Mouse (Mus musculus) forebrain, embryonic 11.5 days (tissue): Measurements from ENCODE around the gene Khnyn. TPM values are rescaled to one million over a fixed set of nuclear protein-coding genes. Genes with fewer than 3 reads are reported as not detected.

Experiments
- ATAC-seq: fragments of 200-750 bp; cut with Nextera tagmentation; replicated peaks from 2 replicates; pipeline ENCODE4 v1.8.0; 2017; ENCODE audit warnings: moderate TSS enrichment; ENCODE audit not compliant: low FRiP score
- DNase-seq: peaks from one replicate; pipeline ENCODE4 v3.0.0-alpha.2; 2017; ENCODE audit warnings: low spot score
- H3K27ac ChIP-seq: fragments of 300-500 bp; sonication (generic); 2 replicates; pipeline ENCODE4 v1.5.1; 2014; ENCODE audit warnings: low read depth, low read length
- H3K27me3 ChIP-seq: fragments of 300-500 bp; sonication (generic); 2 replicates; pipeline ENCODE4 v1.6.1; 2014; ENCODE audit warnings: mild to moderate bottlenecking, low read length, mixed read lengths; ENCODE audit not compliant: control insufficient read depth, insufficient read depth
- H3K36me3 ChIP-seq: fragments of 300-500 bp; sonication (generic); 2 replicates; pipeline ENCODE4 v1.6.1; 2014; ENCODE audit warnings: mild to moderate bottlenecking, low read length, moderate library complexity, mixed read lengths; ENCODE audit not compliant: control insufficient read depth, insufficient read depth
- H3K4me1 ChIP-seq: fragments of 300-500 bp; sonication (generic); replicated peaks from 2 replicates; pipeline ENCODE4 v1.6.1; 2014; ENCODE audit warnings: low read length, mixed read lengths; ENCODE audit not compliant: control insufficient read depth, insufficient read depth
- H3K4me2 ChIP-seq: fragments of 300-500 bp; sonication (generic); 2 replicates; pipeline ENCODE4 v1.6.1; 2014; ENCODE audit warnings: low read depth, mild to moderate bottlenecking, low read length, moderate library complexity, mixed read lengths; ENCODE audit not compliant: severe bottlenecking
- H3K4me3 ChIP-seq: fragments of 300-500 bp; sonication (generic); 2 replicates; pipeline ENCODE4 v1.5.1; 2014; ENCODE audit warnings: low read depth, low read length
- H3K9ac ChIP-seq: fragments of 300-500 bp; sonication (generic); 2 replicates; pipeline ENCODE4 v1.6.1; 2014; ENCODE audit warnings: low read length
- H3K9me3 ChIP-seq: fragments of 300-500 bp; sonication (generic); 2 replicates; pipeline ENCODE4 v1.6.1; 2016; ENCODE audit warnings: low read length, mixed read lengths; ENCODE audit not compliant: control insufficient read depth
- WGBS: fragments of 180-500 bp; shearing (Covaris S2); extraction: QIAGEN DNeasy Blood & Tissue Kit; methylation state at CpG from one replicate; pipeline ENCODE4 v1.1.7; 2014; 5-methylcytosine and 5-hydroxymethylcytosine counted together
- polyA plus RNA-seq: library from polyadenylated mRNA; unstranded; fragments of >200 nt; fragmentation: Nextera tagmentation; extraction: Ambion mirVana; gene quantifications from 2 replicates; pipeline ENCODE4 v1.2.1, GENCODE M21; 2014

Khnyn gene
- polyA plus RNA-seq, 1 experiment from 2014 or later: 14.9 TPM

DNA sequence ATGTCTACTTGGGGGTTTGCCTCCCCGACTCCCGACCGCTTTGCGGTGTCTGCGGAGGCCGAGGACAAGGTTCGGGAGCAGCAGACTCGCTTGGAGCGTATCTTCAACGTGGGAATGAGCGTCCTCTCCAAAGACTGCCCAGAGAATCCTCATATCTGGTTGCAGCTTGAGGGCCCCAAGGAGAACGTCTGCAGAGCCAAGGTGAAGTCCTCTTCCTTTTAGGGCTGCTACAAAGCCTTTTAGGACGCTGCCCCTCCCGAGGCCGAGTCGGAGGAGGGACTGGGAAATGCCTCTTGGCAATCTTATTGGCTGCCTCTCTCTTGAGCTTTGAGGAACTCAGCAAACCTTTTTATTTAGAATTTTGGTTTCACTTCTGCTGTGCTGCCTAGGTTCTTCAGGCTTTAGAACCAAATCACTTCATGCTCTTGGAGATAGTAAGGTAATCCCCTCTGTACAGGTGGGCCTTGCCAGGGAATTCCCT, 1.1 kb downstream of the Khnyn start:
- no peak overlapping the region for H3K27ac ChIP-seq
- WGBS: 12% methylated on average over 16 of the region's 16 CpGs

DNA sequence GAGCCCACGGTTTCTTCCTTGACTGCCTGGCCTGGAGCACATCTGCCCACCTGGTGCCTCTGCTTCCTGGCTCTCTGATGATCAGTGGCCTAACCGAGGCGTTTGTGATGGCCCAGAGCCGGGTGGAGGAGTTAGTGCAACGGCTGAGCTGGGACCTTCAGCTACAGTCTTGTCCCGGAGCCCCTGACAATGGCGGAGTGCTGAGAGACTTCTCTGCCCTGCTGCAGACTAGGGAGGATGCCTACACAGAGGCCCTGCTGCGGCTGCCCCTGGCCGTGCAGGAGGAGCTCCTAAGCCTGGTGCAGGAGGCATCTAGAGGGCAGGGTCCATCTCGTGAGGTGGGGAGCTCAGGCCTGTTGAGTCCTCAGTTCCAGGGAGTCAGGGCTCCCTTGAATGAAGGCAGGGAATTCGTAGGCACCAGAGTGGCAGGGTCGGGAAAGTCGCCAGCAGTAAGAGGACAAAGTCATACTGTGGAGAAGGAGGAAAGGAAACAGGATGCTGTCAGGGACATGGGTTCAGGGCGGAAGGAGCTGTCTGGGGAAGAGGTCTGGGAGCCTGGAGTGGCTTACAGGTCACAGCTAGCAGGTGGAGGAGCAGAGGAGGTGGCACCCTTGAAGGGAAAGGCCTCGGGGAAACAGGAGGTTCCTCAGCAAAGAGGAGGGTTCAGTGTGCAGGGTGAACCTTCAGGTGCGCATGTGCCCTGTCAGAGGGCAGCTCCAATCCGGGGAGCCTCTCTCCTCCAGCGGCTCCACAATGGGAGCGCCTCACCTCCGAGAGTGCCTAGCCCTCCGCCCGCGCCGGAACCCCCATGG, 2.0 kb downstream of the Khnyn start:
- no peaks in the 10 kb centered on the region for H3K9me3 ChIP-seq
- no peaks in the 10 kb centered on the region for H3K27me3 ChIP-seq
- ATAC-seq: no peak
- peaks cover 3% of the 10 kb centered on the region; the same call in 1 of the 2 replicates for H3K4me1 ChIP-seq
- 86% methylated on average over 24 of the region's 24 CpGs for WGBS
- DNase-seq: no peak
- H3K36me3 ChIP-seq: peaks cover 10% of the 10 kb centered on the region; the same call in 1 of the 2 replicates
- H3K27ac ChIP-seq: no peak overlapping the region
- no peak overlapping the region for H3K4me2 ChIP-seq
- no peak overlapping the region for H3K9ac ChIP-seq
- no peak overlapping the region for H3K4me3 ChIP-seq

More for the DNA sequence above, 1.1 kb downstream of the Khnyn start:
- H3K9me3 ChIP-seq: no peaks in the 10 kb centered on the region
- no peaks in the 10 kb centered on the region for H3K27me3 ChIP-seq
- peak overlapping the region; percentile 87 for H3K9ac ChIP-seq
- H3K4me1 ChIP-seq: peaks cover 3% of the 10 kb centered on the region; the same call in 1 of the 2 replicates
- peak overlapping the region; percentile 66 for H3K4me2 ChIP-seq
- H3K36me3 ChIP-seq: peaks cover 10% of the 10 kb centered on the region; the same call in 1 of the 2 replicates
- peak overlapping the region; percentile 81 for H3K4me3 ChIP-seq
- no peak for ATAC-seq
- no peak for DNase-seq

DNA sequence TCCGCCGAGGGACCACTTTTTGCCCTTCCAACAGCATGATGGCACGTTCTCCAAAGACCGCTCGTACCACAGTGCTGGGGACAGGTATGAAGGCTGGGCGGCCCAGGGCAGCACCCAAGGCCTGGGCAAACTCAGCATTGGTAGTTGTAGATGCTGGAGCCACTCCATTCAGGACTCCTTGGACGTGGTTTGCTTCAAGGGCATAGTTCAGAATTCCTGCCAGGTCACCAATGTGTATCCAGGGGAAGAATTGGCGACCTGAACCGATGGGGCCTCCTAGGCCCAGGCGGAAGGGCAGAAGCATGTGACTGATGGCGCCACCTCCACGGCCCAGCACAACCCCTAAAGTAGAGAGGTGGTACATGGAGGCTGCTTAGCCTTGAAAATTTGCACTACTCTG, 12.9 kb downstream of the Khnyn start:
- no peaks in the 10 kb centered on the region for H3K27me3 ChIP-seq
- H3K27ac ChIP-seq: no peak overlapping the region
- no peaks in the 10 kb centered on the region for H3K9me3 ChIP-seq
- no peak overlapping the region for H3K4me3 ChIP-seq
- no peak overlapping the region for H3K9ac ChIP-seq
- no peak overlapping the region for H3K4me2 ChIP-seq
- ATAC-seq: no peak
- WGBS: 90% methylated on average over 12 of the region's 12 CpGs
- no peak for DNase-seq
- peaks cover 9% of the 10 kb centered on the region; the same call in 1 of the 2 replicates for H3K4me1 ChIP-seq
- peaks cover 3% of the 10 kb centered on the region; the same call in 1 of the 2 replicates for H3K36me3 ChIP-seq

DNA sequence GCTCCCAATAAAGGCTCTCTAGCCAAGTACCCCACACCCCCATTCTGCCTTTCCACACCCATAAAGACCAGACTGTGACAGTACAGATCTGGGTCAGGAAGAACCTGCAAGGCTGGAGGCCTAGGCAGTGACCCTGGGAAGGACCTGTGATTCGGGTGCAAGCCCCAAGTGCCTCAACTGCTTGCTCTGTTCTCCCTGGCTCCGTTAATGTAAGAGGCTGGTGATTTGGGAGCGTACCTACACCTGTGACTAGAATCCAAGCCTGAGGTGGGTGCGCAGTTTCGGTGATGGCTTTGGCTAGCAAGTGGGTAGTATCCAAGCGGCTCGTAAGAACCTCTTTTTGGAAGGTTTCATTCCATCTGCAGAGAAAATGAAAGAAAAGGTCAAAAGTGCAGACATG, 14.2 kb downstream of the Khnyn start:
- Histone ChIP-seq H3K27ac (no peak overlapping the region), H3K36me3 (peaks cover 3% of the 10 kb centered on the region; the same call in 1 of the 2 replicates), H3K9me3 (no peaks in the 10 kb centered on the region), H3K9ac (no peak overlapping the region), H3K27me3 (no peaks in the 10 kb centered on the region), H3K4me1 (peaks cover 9% of the 10 kb centered on the region; the same call in 1 of the 2 replicates), H3K4me2 (no peak overlapping the region), H3K4me3 (no peak overlapping the region)
- ATAC-seq: no peak
- DNase-seq: no peak
- 90% methylated on average over 7 of the region's 7 CpGs for WGBS

DNA sequence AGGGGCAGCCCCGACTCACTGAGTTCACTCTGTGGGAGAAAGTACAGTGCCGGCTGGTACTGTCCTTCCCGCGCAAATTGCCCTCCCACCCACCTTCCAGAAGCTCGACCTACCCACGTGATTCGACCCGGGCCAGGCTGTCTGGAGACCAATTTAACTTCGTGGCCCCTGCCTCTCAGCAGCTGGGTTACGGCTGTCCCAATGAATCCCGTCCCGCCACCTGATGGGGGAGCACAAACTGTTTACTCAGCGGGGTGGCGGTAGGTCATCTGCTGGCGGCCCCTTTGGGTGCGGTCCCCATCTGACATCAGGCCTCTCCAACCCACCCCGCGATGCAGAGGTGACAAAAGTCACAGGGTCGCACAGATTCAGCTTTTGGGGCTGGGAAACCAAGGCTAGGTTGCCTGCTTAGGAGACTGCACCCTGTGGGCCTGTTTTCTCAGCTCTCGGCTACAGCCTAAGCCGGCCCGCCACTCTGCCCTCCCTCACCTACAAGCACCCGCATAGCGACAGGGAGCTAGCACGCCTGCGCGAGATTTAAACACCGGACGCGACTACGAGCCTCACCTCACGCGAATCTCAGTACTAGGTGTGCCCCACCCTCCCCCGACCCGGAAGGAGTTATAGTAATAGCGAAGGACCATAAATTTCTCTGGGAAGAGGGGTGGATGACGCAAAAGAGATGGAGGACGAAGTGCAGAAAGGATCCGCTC, 15.1 kb downstream of the Khnyn start, which contains the start of gene Sdr39u1:
Sdr39u1 (minus strand) TSS at position 593 of the 713 bp plus-strand sequence.
- Histone ChIP-seq H3K4me1 (peaks cover 9% of the 10 kb centered on the region; the same call in 1 of the 2 replicates), H3K9ac (peak within 1 kb of the TSS; percentile 68), H3K9me3 (no peaks in the 10 kb centered on the region), H3K4me2 (peak within 1 kb of the TSS; percentile 82), H3K36me3 (peaks cover 3% of the 10 kb centered on the region; the same call in 1 of the 2 replicates), H3K4me3 (peak within 1 kb of the TSS; percentile 40), H3K27me3 (no peaks in the 10 kb centered on the region), H3K27ac (no peak within 1 kb of the TSS)
- WGBS: 6% methylated on average over 39 of the region's 39 CpGs
- DNase-seq (peak; percentile 89), ATAC-seq (peak; percentile 89)

DNA sequence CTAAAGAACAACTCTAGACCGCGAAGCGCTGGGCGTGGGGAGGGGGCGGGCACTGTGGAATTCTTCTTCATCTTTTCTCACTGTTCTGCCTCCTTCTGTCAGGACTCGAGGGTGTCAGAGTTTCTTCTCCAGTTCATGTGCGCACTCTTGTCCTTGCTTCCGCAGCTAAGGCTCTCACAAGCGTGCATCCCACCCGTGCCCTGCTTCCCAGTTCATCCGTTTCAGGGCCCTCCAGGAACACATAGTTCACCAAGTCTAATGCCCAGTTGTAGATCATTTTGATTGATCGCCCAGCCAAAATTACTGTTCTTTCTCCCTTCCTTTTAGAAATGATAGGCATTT, 15.6 kb downstream of the Khnyn start:
- Histone ChIP-seq H3K36me3 (no peaks in the 10 kb centered on the region; the same call in 1 of the 2 replicates), H3K4me3 (peak overlapping the region; percentile 40), H3K9ac (peak overlapping the region; percentile 68), H3K9me3 (no peaks in the 10 kb centered on the region), H3K4me2 (peak overlapping the region; percentile 82), H3K4me1 (peaks cover 9% of the 10 kb centered on the region; the same call in 1 of the 2 replicates), H3K27me3 (no peaks in the 10 kb centered on the region), H3K27ac (no peak overlapping the region)
- 9% methylated on average over 12 of the region's 12 CpGs for WGBS
- DNase-seq: no peak
- ATAC-seq: 0 out of 2 replicates have a peak, but pooled peaks have one; percentile 11

DNA sequence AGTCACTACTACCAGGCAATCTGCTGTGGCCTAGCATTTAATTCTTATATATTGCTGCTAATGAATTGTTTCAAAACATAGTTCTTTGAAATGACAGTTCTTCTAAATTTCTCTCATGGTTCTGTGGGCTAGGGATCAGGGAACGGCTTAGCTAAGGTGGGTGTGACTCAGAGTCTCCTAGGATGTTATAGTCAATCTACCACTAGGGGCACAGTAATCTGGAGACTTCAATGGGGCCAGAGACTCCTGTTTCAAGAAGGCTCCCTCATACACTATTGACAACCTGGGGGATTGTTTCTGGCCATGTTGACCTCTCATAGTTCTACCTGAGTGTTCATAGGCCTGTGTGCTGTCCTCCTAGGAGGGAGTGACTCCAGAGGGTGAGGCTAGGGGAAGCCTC, 20.8 kb downstream of the Khnyn start:
- no peaks in the 10 kb centered on the region for H3K36me3 ChIP-seq
- H3K27ac ChIP-seq: no peak overlapping the region
- DNase-seq: no peak
- H3K4me1 ChIP-seq: peaks cover 5% of the 10 kb centered on the region; the same call in 1 of the 2 replicates
- no peak for ATAC-seq
- H3K9ac ChIP-seq: no peak overlapping the region
- 37% methylated on average over 1 of the region's 1 CpGs for WGBS
- H3K9me3 ChIP-seq: no peaks in the 10 kb centered on the region
- no peak overlapping the region for H3K4me2 ChIP-seq
- no peaks in the 10 kb centered on the region for H3K27me3 ChIP-seq
- no peak overlapping the region for H3K4me3 ChIP-seq

DNA sequence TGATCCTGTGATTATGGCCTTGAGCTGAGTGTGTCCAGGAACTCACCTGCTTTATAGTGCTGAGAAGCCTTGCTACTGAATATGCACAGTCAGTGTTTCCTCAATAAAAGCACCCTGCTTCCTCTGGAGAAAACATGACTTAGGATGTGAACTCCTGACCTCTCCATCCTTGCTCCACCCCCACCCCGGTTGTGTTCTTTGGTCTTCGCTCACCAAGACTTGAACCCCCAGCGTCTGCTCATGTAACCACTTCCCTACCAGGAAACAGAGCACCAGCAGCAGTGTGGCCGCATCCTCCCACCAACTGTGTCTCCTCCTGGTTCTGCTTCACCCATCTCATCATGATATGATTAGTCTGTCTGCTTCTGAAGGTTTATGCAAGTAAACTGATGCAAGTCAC, 28.7 kb downstream of the Khnyn start:
- Histone ChIP-seq H3K4me3 (no peak overlapping the region), H3K27me3 (no peaks in the 10 kb centered on the region), H3K4me1 (no peaks in the 10 kb centered on the region), H3K9me3 (no peaks in the 10 kb centered on the region), H3K36me3 (no peaks in the 10 kb centered on the region), H3K4me2 (no peak overlapping the region), H3K9ac (no peak overlapping the region), H3K27ac (no peak overlapping the region)
- ATAC-seq: no peak
- DNase-seq: no peak
- WGBS: 57% methylated on average over 4 of the region's 4 CpGs
